Comparison of ENCODE assay signal across 7 mouse cellular contexts in genomic region chr2:27671633-27672091, GRCm38 (mm10). TPM values are rescaled to one million over a fixed set of nuclear protein-coding genes. Genes with fewer than 3 reads are reported as not detected.
DNase-seq lines count a peak whose midpoint lies in the region; ATAC-seq lines count a peak whose summit lies in the region.

No protein-coding gene starts in this region.

- intact Hi-C loops in heart, postnatal 14 days (cut with DNase I), result no loop called here

- DNase-seq in urinary bladder, adult 2 months (ENCODE audit: low spot score), result peak; percentile 46
- DNase-seq in urinary bladder, postnatal 10 days (ENCODE audit: low spot score), result no peak
- DNase-seq in heart, postnatal 14 days, result peak; percentile 63 to 68
- peak; percentile 56 to 74 for DNase-seq in kidney, postnatal 4 days
- DNase-seq in ovary, postnatal 14 days (ENCODE audit: low spot score), result peak; percentile 33
- DNase-seq in thymus, postnatal 10 days (ENCODE audit: low spot score in 2 of 2), result no peak

- no peak for ATAC-seq in granulocyte monocyte progenitor cell, adult 5-6 weeks (replicated peaks; ENCODE audit: poor library complexity, severe bottlenecking)

RNA-seq across cellular contexts. Expression of gene Rxra, which starts 4.6 kb away (rescaled TPM):
- polyA plus RNA-seq in urinary bladder, adult 2 months (2012; rRNA removed), result 60.0 and 69.6 TPM in 2 replicates
- total RNA-seq in heart, postnatal 14 days (2021), result 10 to 100 TPM; 38.8 to 42.2 TPM
- 1.8 and 3.2 TPM in 2 replicates for total RNA-seq in granulocyte monocyte progenitor cell, adult 5-6 weeks (2014; fragmentation: Nextera tagmentation)
- 0.77 and 1.4 TPM in 2 replicates for total RNA-seq in granulocyte monocyte progenitor cell, adult 5-6 weeks (2017)

Comparison
In these comparisons a context has a peak if more than half of its experiments do, and no peak if none do; other contexts are left out.
1. DNase-seq: peak in urinary bladder, adult 2 months (single experiment), heart, postnatal 14 days (2 of 2), kidney, postnatal 4 days (2 of 2) and ovary, postnatal 14 days (single experiment); none in urinary bladder, postnatal 10 days (single experiment) and thymus, postnatal 10 days (0 of 2).
2. RNA of gene Rxra, which starts 4.6 kb away (total RNA-seq): 38.8 to 42.2 TPM in heart, postnatal 14 days; 0.77 to 3.2 TPM in granulocyte monocyte progenitor cell, adult 5-6 weeks; every median in the first group is over 4 times any median in the second.